Mouse (Mus musculus) CH12.LX (cell line): ENCODE measurements around the gene 0610010F05Rik.

Source experiments
- CTCF ChIP-seq, 2 experiments: IDR thresholded peaks in 1 of 2; conservative IDR thresholded peaks in 1 of 2; 2 replicates each; pipeline ENCODE4 v1.5.1; 2011 to 2012; ENCODE audit warnings: low read depth in 2 of 2, low read length in 2 of 2, improper control_type of control experiment in 1 of 2, inconsistent platforms in 1 of 2, mild to moderate bottlenecking in 1 of 2, moderate library complexity in 1 of 2
- GABPA ChIP-seq: IDR thresholded peaks from 2 replicates; pipeline ENCODE4 v1.6.1; 2012; ENCODE audit warnings: low read depth, low read length, improper control_type of control experiment, inconsistent platforms; ENCODE audit not compliant: insufficient replicate concordance
- HCFC1 ChIP-seq: IDR thresholded peaks from 2 replicates; pipeline ENCODE4 v1.6.1; 2012; ENCODE audit warnings: low read depth, mild to moderate bottlenecking, inconsistent platforms, low read length, improper control_type of control experiment
- KAT2A ChIP-seq: IDR thresholded peaks from 2 replicates; pipeline ENCODE4 v1.6.1; 2012; ENCODE audit warnings: low read length, improper control_type of control experiment, inconsistent platforms; ENCODE audit not compliant: insufficient replicate concordance
- NELFE ChIP-seq: IDR thresholded peaks from 2 replicates; pipeline ENCODE4 v1.6.1; 2011; ENCODE audit warnings: low read depth, low read length, improper control_type of control experiment
- POLR2A ChIP-seq: IDR thresholded peaks from 2 replicates; pipeline ENCODE4 v1.6.1; 2011; ENCODE audit warnings: low read depth, mild to moderate bottlenecking, improper control_type of control experiment, low read length
- RCOR1 ChIP-seq: conservative IDR thresholded peaks from 2 replicates; pipeline ENCODE4 v1.6.1; 2012; ENCODE audit warnings: low read depth, mild to moderate bottlenecking, inconsistent platforms, low read length, improper control_type of control experiment
- SIN3A ChIP-seq: IDR thresholded peaks from 2 replicates; pipeline ENCODE4 v1.6.1; 2012; ENCODE audit warnings: low read length, improper control_type of control experiment, inconsistent platforms
- TBP ChIP-seq: conservative IDR thresholded peaks from 2 replicates; pipeline ENCODE4 v1.6.1; 2011; ENCODE audit warnings: low read depth, low read length, improper control_type of control experiment
- TCF12 ChIP-seq: IDR thresholded peaks from 2 replicates; pipeline ENCODE4 v1.6.1; 2014; ENCODE audit warnings: low read depth, mild to moderate bottlenecking, inconsistent platforms, low read length, improper control_type of control experiment
- USF1 ChIP-seq: IDR thresholded peaks from 2 replicates; pipeline ENCODE4 v1.6.1; 2014; ENCODE audit warnings: low read depth, mild to moderate bottlenecking, inconsistent platforms, low read length, improper control_type of control experiment

DNA sequence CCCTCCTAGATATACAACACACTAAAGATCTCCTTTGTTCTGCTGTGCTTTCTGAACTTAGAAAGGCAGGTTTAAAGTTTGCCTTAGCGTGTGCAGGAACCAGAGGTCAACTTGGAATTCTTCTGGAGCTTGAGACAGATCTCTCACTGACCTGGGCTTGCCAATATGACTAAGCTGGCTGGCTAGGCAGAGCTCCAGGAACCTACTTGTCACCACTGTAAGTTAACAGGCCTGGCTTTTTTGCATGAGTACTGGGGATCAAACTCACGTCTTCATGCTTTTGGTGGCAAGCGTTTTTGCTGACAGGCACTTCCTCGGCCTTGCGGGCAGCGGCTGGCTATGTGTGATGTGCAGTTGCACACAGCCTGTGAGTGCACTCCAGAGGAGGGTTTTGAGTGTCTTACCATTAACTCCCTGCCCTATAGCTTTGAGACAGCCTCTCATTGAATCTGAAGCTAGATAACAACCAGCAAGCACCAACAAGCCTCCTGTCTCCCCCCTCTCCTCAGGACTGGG lies 47.1 kb upstream of the 0610010F05Rik start:
- no peak for TF ChIP-seq POLR2A
- TF ChIP-seq KAT2A: no peak
- no peak for TF ChIP-seq CTCF (conservative IDR thresholded peaks at IDR 0.05 in 1 of 2, IDR thresholded peaks at IDR 0.05 in 1 of 2; ENCODE audit: low read depth in 2 of 2, low read length in 2 of 2)
- TF ChIP-seq RCOR1: no peak
- no peak for TF ChIP-seq TBP
- TF ChIP-seq SIN3A: no peak
- no peak for TF ChIP-seq USF1
- no peak for TF ChIP-seq TCF12
- no peak for TF ChIP-seq HCFC1
- no peak for TF ChIP-seq NELFE
- TF ChIP-seq GABPA: no peak
